Mouse (Mus musculus) CD4-positive helper T cell, adult 2 months (primary cell): Measurements from ENCODE around the gene Enox1.

Source experiments
- DNase-seq: peaks from one replicate; pipeline ENCODE4 v3.0.0-alpha.2; 2012; ENCODE audit warnings: low read depth, missing footprints, low spot score

Gene Enox1

GRCm38 (mm10) chr14:77448001-77448400, 291.4 kb downstream of the Enox1 start:
- DNase-seq = no peak

DNA sequence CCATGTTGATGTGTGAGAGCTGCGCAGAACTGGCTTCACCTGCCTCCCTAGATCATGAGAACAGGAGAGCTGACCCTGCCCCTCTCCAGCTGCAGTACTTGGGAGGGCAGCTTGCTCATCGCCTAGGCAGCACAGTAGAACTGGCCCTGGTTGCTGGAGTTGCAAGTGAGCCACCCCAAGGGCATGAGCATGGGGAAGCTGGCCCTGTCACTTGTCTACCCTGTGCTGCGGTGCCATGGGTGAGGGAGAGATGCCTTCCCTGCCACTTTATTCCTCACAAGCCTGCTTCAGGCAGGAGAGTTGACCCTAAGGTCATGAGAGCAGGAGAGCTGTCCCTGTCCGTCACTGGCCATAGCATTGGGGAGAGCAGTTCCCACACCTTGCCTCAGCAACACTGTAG, 295.4 kb downstream of the Enox1 start:
- DNase-seq = no peak

DNA sequence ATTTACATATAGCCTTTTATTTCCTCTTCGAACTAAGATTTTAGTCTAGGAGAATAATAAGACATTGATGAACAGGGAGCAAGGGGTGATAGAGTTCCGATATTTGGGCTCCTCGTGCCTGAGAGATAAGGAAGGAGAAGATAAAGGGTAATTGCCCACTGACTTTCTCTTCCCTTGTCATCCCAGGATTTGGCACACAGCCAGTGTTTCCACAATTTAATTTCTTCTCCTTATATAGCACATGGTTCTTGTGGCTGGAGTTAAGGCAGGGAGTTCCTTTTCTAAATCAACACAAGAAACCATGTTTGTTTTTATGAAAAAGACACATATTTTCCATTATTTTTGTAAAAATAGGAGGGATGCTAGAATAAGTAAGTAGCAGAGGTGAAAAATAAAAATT, 299.5 kb downstream of the Enox1 start:
- no peak for DNase-seq

DNA sequence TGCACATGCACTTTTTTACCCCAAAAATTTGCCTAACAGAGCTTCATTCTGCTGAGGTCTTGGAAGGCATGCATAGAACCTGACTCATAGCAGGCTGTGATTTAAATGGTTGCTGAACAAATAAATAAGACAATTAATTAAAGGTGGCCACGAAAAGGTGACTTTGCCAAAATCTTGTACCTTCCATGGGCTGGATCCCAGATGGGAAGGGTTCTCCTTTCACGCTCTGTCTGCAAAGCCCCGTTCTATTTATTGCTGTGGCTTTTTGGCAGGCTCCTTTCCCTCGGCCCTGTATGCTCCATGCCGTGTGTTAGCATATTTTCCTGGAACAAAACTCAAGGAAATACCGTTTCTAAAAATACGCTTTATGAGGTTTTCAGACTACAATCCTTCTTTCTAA, 300.3 kb downstream of the Enox1 start:
- no peak for DNase-seq

- no peak for DNase-seq
Measured at GRCm38 (mm10) chr14:77458217-77458616, 301.7 kb downstream of the Enox1 start.

DNA sequence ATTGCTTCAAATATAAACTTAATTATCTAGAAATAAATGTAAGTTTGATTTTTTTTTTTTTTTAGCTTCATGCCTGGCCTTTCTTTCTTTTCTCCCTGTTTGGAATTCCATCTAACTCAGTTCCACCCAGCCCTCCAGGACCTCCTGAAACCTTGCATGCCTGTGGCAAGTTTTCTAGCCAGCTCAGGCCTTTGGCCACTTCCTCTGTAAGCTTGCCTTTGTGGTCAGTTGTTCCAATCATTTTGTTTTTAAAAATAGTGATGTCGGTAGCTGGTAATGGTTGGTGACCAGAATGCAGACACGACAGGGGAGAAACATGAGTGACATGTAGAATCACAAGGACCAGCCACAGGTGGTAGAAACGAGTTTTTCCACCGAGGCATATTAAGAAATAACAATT, 307.4 kb downstream of the Enox1 start:
- DNase-seq = no peak

DNA sequence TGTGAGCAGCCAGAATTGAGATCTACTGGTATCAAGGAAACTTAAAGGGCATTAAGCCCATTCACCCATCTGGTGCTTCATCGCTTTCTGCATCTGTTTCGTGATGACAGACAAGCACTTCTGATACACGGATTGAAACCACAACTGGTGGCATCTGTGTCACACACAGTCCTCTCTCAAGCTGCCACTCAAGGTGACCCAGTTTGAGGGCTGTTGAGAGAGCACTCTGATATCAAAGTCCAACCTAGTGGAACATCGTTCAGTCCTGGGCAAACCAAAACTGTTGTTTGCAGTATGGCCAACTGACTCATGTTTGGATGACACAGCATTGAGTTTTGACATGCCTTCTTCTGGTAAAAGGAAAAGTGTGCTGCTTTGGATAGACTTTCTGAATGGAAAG, 308.2 kb downstream of the Enox1 start:
- no peak for DNase-seq

DNA sequence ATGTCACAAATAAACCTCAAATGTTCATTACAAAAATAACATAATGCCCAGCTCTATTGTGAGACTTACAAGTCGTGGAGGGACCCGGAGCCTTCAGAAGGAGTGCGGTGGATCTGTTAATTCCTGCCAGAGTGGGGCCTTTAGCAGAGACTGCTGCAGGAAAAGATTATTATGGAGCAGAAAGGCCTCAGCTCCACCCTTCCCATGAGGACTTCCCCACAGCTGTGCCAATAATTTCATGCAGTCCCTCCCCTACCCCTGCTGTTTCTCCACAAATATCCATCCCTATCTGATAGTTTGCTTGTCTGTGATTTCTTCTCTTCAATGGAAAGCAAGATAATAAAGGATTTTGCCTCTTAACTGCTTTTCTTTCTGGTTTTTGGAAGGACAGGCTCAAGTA, 314.0 kb downstream of the Enox1 start:
- DNase-seq = no peak

GRCm38 (mm10) chr14:77473501-77473900, 316.9 kb downstream of the Enox1 start:
- no peak for DNase-seq

DNA sequence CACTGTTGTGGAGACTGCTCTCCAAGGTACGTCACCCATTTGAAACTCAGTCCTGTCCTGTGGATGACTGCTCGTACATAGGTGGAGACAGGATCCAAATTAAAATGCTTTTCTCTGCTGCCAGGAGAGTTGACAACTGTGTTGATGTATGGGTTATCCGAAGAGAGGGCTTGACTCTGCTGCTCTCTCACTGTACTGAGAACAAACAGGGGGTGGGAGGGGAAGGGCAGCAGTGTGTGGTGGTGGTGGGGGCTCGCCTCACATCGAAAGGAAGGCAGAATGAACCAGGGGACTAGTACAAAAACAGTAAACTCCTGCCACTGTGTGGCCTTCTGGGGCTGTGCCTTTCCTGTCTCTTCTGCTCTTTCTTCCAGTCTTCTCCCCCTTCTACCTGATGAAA, 317.5 kb downstream of the Enox1 start:
- no peak for DNase-seq

- no peak for DNase-seq
Measured at GRCm38 (mm10) chr14:77475134-77475820, 318.7 kb downstream of the Enox1 start.

DNA sequence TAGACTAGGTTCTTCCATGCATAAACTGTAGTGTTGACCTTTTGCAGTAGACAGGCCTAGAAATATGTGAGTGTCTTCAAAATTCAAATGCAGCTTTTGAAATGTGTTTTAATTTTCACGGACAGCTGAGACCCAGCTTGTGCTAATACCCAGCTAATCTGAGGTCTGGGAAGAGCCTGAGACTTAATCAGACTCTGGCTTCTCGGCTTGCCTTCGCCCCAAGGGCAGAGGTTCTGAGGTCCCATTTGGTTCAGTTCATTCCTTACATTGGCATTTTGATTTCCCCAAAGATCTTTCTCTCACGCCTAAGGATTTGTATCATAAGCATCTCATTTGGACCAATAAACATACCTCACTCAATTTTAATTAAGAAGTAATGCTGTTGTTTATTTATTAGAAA, 321.1 kb downstream of the Enox1 start:
- DNase-seq = no peak

- no peak for DNase-seq
Measured at GRCm38 (mm10) chr14:77478210-77478609, 321.6 kb downstream of the Enox1 start.

- no peak for DNase-seq
Measured at GRCm38 (mm10) chr14:77478692-77479091, 322.1 kb downstream of the Enox1 start.

DNA sequence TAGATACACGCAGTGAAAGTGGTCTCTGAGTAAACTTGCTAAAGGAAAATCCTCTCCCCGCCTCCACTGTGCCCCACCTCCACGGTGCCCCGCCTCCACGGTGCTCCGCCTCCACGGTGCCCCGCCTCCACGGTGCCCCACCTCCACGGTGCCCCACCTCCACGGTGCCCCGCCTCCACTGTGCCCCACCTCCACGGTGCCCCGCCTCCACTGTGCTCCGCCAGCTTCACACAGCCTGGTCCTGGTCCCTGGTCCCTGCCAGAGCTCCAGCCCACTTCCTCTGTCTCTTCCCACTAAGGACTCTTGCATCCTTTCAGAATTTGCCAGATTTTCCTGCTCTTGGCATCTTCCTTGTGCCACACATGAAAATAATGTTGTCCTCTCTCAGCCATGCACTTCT, 326.5 kb downstream of the Enox1 start:
- no peak for DNase-seq

GRCm38 (mm10) chr14:77484951-77485447, 328.4 kb downstream of the Enox1 start:
- DNase-seq = no peak

GRCm38 (mm10) chr14:77490699-77491098, 334.1 kb downstream of the Enox1 start:
- DNase-seq = no peak

GRCm38 (mm10) chr14:77491731-77492130, 335.2 kb downstream of the Enox1 start:
- DNase-seq = no peak

DNA sequence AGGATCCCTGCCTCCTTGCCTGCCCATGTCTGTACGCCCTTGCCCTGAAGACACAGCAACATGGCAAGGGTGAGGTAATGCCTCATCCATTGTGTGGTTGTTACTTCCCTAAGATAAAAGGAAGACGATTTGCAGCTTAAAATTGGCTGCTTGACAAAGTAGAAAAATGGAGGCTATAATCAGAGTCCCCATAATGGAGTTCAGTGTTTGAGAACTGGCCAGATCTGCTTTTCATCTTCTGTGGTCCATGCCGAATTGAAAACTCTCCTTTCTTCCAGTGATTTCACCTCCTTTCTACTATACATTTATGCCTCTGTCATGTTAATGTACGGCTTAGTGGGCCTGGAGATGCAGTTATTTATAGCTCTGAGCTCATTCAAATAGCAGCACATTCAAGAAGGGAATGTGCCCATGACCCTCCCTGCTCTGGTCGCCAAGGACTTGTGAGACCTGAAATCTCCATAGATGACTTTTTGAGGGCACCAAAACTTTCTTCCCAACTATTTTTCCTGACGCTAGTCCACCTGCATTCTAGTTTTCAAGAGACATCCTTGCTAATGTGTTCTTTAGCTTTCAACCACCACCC, 343.5 kb downstream of the Enox1 start:
- DNase-seq = no peak

GRCm38 (mm10) chr14:77504458-77505135, 348.0 kb downstream of the Enox1 start:
- DNase-seq = no peak

- no peak for DNase-seq
Measured at GRCm38 (mm10) chr14:77506341-77506740, 349.8 kb downstream of the Enox1 start.

GRCm38 (mm10) chr14:77508036-77508435, 351.5 kb downstream of the Enox1 start:
- DNase-seq = no peak

DNA sequence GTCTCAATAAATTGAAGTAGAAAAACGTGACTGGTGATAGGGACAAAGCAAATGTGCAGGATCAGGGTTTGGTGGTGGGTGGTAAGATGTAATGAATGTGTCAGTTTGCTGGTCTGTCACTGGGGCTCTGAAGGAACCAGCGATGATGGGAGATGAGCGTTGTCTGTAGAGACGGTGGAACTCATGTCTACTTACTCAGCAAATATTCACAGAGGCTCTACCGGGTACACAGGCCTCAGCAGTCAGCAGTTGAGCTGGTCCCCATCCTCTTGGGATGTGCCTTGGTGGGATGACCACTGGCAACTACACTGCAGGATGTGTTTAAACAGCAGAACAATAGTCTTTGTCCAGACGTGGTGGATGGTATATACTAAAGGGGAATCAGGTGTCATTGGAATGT, 352.5 kb downstream of the Enox1 start:
- no peak for DNase-seq
